Mouse (Mus musculus) liver, postnatal 0 days (tissue): ENCODE data around the gene Mvb12b.

Experiments used
- CTCF ChIP-seq: sonication (generic); IDR thresholded peaks from 2 replicates; pipeline ENCODE4 v1.5.1; 2016; ENCODE audit warnings: antibody characterized with exemption, low read depth
- EP300 ChIP-seq: IDR thresholded peaks from 2 replicates; pipeline ENCODE4 v1.6.1; 2016; ENCODE audit warnings: antibody characterized with exemption, low read depth, mild to moderate bottlenecking

- TF ChIP-seq CTCF (no peak), EP300 (no peak)
Measured at GRCm38 (mm10) chr2:33789732-33790131, 98.0 kb downstream of the Mvb12b start.
